Mouse (Mus musculus) intestine, embryonic 14.5 days (tissue): ENCODE results near the gene Trp53i13. TPM values are rescaled to one million over a fixed set of nuclear protein-coding genes. Genes with fewer than 3 reads are reported as not detected.

Experiments used
- ATAC-seq: fragments of 200-750 bp; cut with Nextera tagmentation; replicated peaks from 2 replicates; pipeline ENCODE4 v1.8.0; 2017; ENCODE audit warnings: low read depth, moderate number of reproducible peaks, moderate TSS enrichment, moderate library complexity; ENCODE audit not compliant: low FRiP score, low TSS enrichment
- DNase-seq: peaks from one replicate; pipeline ENCODE4 v3.0.0-alpha.2; 2018; ENCODE audit warnings: low spot score
- H3K27ac ChIP-seq: fragments of 300-500 bp; sonication (generic); 2 replicates; pipeline ENCODE4 v1.5.1; 2014; ENCODE audit warnings: low read depth, mild to moderate bottlenecking, control low read depth
- H3K27me3 ChIP-seq: fragments of 300-500 bp; sonication (generic); replicated peaks from 2 replicates; pipeline ENCODE4 v1.6.1; 2014; ENCODE audit warnings: low read length, control low read depth; ENCODE audit not compliant: control insufficient read depth, insufficient read depth
- H3K36me3 ChIP-seq: fragments of 300-500 bp; sonication (generic); 2 replicates; pipeline ENCODE4 v1.6.1; 2014; ENCODE audit warnings: low read length, control low read depth; ENCODE audit not compliant: control insufficient read depth, insufficient read depth
- H3K4me1 ChIP-seq: fragments of 300-500 bp; sonication (generic); replicated peaks from 2 replicates; pipeline ENCODE4 v1.6.1; 2014; ENCODE audit warnings: low read length, control low read depth, mixed read lengths; ENCODE audit not compliant: control insufficient read depth, insufficient read depth
- H3K4me2 ChIP-seq: fragments of 300-500 bp; sonication (generic); 2 replicates; pipeline ENCODE4 v1.6.1; 2014; ENCODE audit warnings: low read length
- H3K4me3 ChIP-seq: fragments of 300-500 bp; sonication (generic); 2 replicates; pipeline ENCODE4 v1.5.1; 2014; ENCODE audit warnings: low read depth, low read length, control low read depth, mixed read lengths
- H3K9ac ChIP-seq: fragments of 300-500 bp; sonication (generic); 2 replicates; pipeline ENCODE4 v1.6.1; 2014; ENCODE audit warnings: mild to moderate bottlenecking, low read length
- H3K9me3 ChIP-seq: fragments of 300-500 bp; sonication (generic); 2 replicates; pipeline ENCODE4 v1.6.1; 2016; ENCODE audit warnings: low read length, control low read depth; ENCODE audit not compliant: control insufficient read depth
- WGBS: fragments of 180-500 bp; shearing (Covaris S2); extraction: QIAGEN DNeasy Blood & Tissue Kit; methylation state at CpG from one replicate; pipeline ENCODE4 v1.1.7; 2014; 5-methylcytosine and 5-hydroxymethylcytosine counted together
- polyA plus RNA-seq: library from polyadenylated mRNA; unstranded; fragments of >200 nt; fragmentation: Nextera tagmentation; extraction: Ambion mirVana; gene quantifications from 2 replicates; pipeline ENCODE4 v1.2.1, GENCODE M21; 2014

Gene Trp53i13
- polyA plus RNA-seq, 1 experiment from 2014 or later: 32.5 TPM

DNA sequence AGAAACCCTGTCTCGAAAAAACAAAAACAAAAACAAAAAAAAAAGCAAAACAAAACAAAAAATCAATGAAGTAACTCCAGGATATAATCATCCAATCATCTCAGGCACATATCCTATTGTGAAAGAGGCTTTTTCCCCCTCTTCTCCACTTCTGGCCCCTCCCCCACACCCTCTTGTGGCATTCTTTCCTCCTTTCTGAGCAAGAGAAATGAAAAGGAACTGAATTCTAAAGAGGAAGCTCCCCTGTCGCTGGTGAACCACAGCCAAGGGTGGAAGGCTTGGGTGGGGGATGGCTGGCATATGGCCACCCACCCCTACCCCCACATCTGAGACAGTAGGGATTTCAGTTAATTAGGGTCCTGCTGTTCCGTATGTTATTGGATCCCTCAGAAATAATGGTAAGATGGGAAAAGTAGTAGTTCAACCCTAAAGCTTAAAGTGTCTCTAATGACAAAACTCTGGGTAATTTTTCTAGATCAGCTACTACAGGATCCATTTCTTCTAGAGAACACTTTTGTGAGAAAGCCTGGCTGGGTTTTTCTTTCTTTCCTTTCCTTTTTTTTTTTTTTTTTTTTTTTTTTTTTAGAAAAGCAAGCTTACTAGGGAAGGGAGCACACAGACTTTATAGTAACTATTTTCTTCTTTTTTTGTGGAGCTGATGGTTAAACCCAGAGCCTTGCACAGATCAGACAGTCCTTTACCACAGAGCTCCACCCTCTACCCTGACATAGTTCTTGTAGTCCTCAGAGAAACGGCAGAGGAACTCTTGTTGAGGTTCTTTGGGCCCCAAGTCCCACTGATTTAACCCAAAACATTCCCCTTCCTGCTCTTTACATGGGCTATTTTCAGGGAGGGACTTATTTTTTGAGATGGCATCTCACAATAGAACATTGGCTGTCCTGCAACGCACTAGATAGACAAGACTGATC, 5.1 kb upstream of the Trp53i13 start:
- no peak for ATAC-seq
- Histone ChIP-seq H3K9me3 (no peaks in the 10 kb centered on the region), H3K27ac (no peak overlapping the region), H3K27me3 (peaks cover 13% of the 10 kb centered on the region), H3K4me2 (no peak overlapping the region), H3K36me3 (no peaks in the 10 kb centered on the region), H3K4me1 (peaks cover under 1% of the 10 kb centered on the region; the same call in 1 of the 2 replicates), H3K9ac (no peak overlapping the region), H3K4me3 (no peak overlapping the region)
- 57% methylated on average over 5 of the region's 5 CpGs for WGBS
- no peak for DNase-seq

DNA sequence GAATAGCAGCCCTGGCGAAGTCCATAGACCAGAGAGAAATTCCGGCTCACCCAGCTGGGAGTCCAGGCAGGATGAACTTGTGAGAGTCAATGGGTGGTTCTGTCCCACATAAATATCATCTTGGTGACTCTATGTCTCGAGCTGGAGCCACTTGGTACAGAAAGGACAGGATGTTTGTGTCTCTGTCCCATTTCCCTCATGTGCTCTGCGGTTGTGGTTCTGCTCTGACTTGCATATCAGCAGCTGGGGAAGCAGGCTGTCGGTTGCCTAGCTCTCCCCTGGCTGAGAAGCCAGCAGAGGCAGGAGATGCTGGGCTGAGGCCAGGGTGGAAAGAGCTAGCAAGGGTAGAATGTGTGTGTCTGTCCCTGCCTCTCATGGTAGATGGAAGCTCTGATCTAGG, 3.3 kb upstream of the Trp53i13 start, which contains the start of gene Gm10392:
TSS of gene Gm10392 (minus strand) at position 156 of the 400 bp plus-strand sequence.
- Histone ChIP-seq H3K4me2 (no peak within 1 kb of the TSS), H3K27ac (no peak within 1 kb of the TSS), H3K4me1 (peaks cover 11% of the 10 kb centered on the region), H3K9me3 (no peaks in the 10 kb centered on the region), H3K4me3 (no peak within 1 kb of the TSS), H3K9ac (no peak within 1 kb of the TSS), H3K27me3 (peaks cover 21% of the 10 kb centered on the region), H3K36me3 (no peaks in the 10 kb centered on the region)
- 63% methylated on average over 5 of the region's 5 CpGs for WGBS
- DNase-seq (no peak), ATAC-seq (no peak)

DNA sequence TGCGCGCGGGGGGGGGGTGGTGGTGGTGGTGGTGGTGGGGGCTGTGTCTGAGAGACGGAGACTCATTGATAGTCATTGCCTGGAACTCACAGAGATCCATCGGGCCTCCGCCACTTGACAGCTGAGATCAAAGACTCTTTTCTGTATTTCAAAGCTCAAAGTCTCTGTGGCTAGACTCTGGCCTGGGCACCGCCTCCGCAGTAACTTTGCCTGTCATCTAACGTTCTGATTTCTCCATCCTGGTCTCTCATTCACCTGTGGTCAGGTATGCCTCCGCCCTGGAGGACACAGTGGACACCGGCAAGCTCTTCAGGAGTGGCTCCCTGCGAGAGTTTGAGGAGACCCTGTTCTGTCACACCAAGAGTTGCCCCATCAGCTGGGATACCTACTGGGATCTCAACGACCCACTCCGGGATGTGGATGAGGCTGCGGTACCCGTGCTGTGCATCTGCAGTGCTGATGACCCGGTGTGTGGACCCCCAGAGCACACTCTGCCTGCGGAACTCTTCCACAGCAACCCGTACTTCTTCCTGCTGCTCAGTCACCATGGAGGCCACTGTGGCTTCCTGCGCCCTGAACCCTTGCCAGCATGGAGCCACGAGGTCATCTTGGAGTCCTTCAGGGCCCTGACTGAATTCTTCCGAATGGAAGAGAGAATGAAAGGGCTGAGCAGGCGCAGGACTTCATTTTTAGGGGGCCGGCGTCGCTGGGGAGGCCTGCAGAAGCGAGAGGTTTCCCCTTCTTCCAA, 2.4 kb upstream of the Trp53i13 start:
- H3K9ac ChIP-seq: no peak overlapping the region
- WGBS: 80% methylated on average over 27 of the region's 27 CpGs
- no peak for DNase-seq
- H3K9me3 ChIP-seq: no peaks in the 10 kb centered on the region
- H3K36me3 ChIP-seq: no peaks in the 10 kb centered on the region
- no peak overlapping the region for H3K4me3 ChIP-seq
- H3K27ac ChIP-seq: no peak overlapping the region
- peaks cover 15% of the 10 kb centered on the region for H3K4me1 ChIP-seq
- no peak overlapping the region for H3K4me2 ChIP-seq
- ATAC-seq: no peak
- H3K27me3 ChIP-seq: peaks cover 21% of the 10 kb centered on the region

DNA sequence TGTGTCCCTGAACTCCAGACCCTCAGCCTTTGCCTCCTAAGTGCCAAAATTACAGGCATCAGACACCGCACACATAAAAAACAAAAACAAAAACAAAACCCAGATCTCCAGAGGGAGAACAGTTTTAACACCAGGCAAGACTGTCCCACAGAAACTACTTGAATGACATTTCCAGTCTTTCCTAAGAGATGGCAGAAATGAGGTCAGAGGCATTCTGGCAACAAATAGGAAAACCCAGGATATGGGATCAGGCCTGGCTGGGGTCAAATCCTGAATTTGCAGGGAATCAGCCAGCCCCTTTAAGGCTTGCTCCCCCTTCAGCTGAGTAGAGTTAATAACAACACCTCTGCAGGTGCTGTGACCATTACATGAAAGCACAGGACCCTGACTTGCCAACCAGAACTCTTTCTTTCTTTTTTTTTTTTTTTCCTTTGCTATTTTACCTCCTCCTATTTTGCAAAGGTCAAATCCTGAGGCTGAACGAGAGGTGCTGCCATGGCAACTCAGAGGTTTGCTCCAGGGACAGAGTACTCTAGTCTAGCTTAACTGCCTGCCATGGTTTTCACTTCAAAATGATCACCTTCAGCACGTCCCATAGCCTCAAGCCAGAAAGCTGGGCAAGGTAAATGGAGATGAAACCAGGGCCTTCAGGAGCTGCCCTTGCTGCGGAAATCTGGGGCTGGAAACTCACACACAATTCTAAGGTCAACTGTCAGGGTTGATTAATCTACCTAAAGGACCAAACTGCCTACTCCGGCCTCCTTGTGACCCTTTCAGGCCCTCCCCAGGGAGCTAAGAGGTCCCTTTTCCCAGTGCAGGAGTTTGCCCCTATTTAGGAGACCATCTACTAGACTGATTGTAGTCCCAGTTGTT, 1.0 kb upstream of the Trp53i13 start:
- H3K9me3 ChIP-seq: no peaks in the 10 kb centered on the region
- ATAC-seq (no peak), DNase-seq (no peak)
- H3K4me3 ChIP-seq: no peak overlapping the region
- no peak overlapping the region for H3K27ac ChIP-seq
- 66% methylated on average over 5 of the region's 5 CpGs for WGBS
- no peaks in the 10 kb centered on the region for H3K36me3 ChIP-seq
- H3K27me3 ChIP-seq: peaks cover 21% of the 10 kb centered on the region
- no peak overlapping the region for H3K4me2 ChIP-seq
- H3K9ac ChIP-seq: no peak overlapping the region
- peaks cover 19% of the 10 kb centered on the region for H3K4me1 ChIP-seq

DNA sequence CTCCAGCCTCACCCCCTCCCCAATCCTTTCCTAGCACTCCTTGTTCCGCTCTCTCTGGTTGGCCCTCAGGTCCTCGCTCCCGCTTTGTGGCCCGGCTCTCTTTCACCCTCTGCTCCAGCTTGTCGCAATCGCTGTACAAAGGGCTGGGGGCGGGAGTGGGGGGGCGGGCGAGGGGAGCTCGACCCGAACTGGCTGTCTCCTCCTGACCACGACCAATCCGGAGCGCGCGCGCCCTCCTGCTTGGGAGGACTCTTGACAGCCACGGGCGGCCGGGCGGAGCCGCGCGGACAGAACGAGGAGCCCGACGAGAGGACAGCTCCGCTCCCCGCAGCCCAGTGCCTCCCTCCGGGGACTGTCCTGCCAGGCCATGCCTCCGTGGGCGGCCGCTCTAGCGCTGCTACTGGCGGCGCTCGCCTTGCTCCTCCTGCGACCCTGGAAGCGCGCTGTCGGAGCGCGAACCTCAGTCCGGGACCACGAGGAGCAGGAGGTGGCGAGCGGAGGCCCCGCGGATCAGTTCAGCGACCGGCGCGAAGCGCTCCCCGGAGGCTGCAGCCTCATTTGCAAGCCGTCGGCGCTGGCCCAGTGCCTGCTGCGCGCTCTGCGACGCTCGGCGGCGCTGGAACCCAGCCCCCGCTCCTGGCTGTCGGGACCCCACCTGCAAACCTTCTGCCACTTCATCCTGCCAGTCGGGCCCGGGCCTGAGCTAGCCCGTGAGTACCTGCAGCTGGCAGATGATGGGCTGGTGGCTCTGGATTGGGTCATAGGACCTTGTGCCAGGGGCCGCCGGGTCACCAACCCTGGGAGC, 746 bp downstream of the Trp53i13 start, which contains the start of gene Abhd15:
TSS of gene Abhd15 (plus strand) at position 290 of the 805 bp plus-strand sequence.
- ATAC-seq: peak; percentile 45
- peak; percentile 86 for DNase-seq
- Histone ChIP-seq H3K36me3 (0 out of 2 replicates have a peak, but pooled peaks cover 2% of the 10 kb centered on the region), H3K9me3 (no peaks in the 10 kb centered on the region), H3K27ac (no peak within 1 kb of the TSS), H3K9ac (peak within 1 kb of the TSS; percentile 29), H3K4me3 (peak within 1 kb of the TSS; percentile 71), H3K4me1 (peaks cover 19% of the 10 kb centered on the region), H3K27me3 (peaks cover 21% of the 10 kb centered on the region), H3K4me2 (peak within 1 kb of the TSS; percentile 93)
- under 1% methylated on average over 66 of the region's 72 CpGs for WGBS

DNA sequence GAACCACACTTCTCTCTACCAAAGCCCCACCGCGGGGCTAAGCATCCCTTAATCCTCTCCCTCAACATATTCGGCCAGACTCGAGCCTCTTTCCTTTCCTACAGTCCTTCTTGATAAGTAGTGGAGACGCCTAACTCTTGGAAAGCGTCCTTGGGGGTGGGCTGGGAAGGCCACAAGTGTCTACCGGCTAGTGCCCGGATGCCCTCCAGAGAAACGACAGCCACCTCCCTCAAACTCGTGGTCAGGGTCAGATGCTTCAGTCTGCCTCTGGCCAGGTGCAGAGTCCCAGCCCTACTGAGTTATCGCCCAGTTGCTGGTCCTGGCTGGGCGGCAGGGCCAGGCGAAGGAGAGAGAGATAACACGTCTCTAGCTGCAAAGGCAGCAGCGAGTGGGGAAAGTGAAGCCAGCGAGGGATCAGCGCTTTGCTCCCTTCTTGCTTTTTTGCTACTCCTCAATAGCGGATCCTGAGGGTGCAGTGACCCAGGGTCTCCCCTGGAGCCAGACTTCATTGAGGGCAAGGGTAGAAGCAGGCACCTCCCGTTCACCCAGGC, 1.4 kb downstream of the Trp53i13 start:
- WGBS: 10% methylated on average over 19 of the region's 19 CpGs
- H3K4me3 ChIP-seq: peak overlapping the region; percentile 52
- H3K4me2 ChIP-seq: peak overlapping the region; percentile 93
- H3K9ac ChIP-seq: peak overlapping the region; percentile 29
- H3K4me1 ChIP-seq: peaks cover 19% of the 10 kb centered on the region
- no peak overlapping the region for H3K27ac ChIP-seq
- DNase-seq: no peak
- H3K9me3 ChIP-seq: no peaks in the 10 kb centered on the region
- 0 out of 2 replicates have a peak, but pooled peaks cover 5% of the 10 kb centered on the region for H3K36me3 ChIP-seq
- no peak for ATAC-seq
- H3K27me3 ChIP-seq: peaks cover 21% of the 10 kb centered on the region

DNA sequence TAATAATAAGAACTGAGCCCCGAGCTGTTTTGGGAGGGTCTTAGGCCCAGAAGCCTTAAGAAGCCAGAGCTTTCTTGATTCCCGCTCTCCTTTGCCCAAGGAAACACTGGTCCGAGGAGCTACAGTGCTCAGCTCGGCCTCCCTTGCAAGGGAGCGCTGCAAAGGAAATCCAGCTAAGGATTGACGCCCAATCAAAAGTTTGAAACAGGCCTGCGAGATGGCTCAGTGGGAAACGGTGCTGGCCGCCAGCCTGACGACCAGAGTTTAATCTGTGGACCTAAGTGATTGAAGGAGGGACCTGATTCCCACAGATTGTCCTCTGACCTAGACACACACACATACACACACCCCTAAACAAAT, 2.0 kb downstream of the Trp53i13 start:
- DNase-seq (no peak), ATAC-seq (0 out of 2 replicates have a peak, but pooled peaks have one; percentile 3)
- Histone ChIP-seq H3K4me3 (peak overlapping the region; percentile 71), H3K27me3 (peaks cover 21% of the 10 kb centered on the region), H3K4me2 (peak overlapping the region; percentile 93), H3K27ac (no peak overlapping the region; the same call in 1 of the 2 replicates), H3K9me3 (no peaks in the 10 kb centered on the region), H3K4me1 (peaks cover 19% of the 10 kb centered on the region), H3K36me3 (0 out of 2 replicates have a peak, but pooled peaks cover 11% of the 10 kb centered on the region), H3K9ac (peak overlapping the region; percentile 23)
- 14% methylated on average over 10 of the region's 10 CpGs for WGBS
